Mouse (Mus musculus) adrenal gland, adult 2 months (tissue): ENCODE measurements around the gene Ddr1. TPM values are rescaled to one million over a fixed set of nuclear protein-coding genes. Genes with fewer than 3 reads are reported as not detected.
A peak's percentile ranks its signal among the peaks of the same experiment; 100 is the strongest.

Experiments used
- DNase-seq: peaks from one replicate; pipeline ENCODE4 v3.0.0; 2021
- polyA plus RNA-seq: library from polyadenylated mRNA; depleted of rRNA; stranded (reverse); fragments of >200 nt; gene quantifications from 2 replicates; pipeline ENCODE4 v1.2.3, GENCODE M21; 2012; rRNA removed
- total RNA-seq, 2 experiments: library from RNA; stranded (reverse); gene quantifications; 2 replicates each; pipeline ENCODE4 v1.2.3; 2021

Gene Ddr1
- total and polyA plus RNA-seq, 3 experiments, result 30.0 to 58.8 (median 58.0) TPM

DNA sequence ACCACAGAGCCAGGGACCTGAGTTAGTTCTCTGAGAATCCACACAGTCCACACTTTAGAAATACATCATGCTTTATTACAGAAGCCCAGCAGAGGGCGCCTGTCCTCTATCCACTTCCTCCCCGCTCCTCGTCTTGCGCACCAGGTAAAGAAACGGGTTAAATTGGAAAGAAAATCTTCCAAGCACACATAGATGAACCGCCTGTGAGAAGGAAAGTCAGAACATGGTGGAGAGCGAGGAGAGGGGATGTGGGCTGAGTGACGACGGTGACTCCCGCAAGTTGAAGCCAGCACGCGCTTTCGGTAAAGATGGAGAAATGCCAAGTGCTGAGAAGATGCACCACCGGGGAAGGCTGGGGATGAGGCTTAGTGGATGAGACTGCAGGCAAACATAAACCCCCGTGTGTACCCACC is 68.7 kb downstream of the Ddr1 start:
- peak; percentile 72 for DNase-seq

DNA sequence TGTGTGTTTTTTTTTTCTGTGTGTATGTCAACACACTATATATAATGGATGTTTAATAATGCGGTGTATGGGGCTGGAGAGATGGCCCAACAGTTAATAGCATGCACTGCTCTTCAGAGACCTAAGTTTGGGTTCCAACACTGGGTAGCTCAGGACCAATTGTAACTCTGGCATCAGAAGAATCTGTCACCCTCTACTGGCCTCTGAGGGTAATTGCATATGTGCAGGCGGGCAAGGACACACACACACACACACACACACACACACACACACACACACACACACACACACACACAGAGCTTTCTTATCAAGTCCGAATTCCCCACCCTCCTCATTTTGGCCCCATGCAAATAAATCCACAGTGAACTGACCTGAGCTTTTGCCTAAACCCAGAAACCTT is 69.2 kb downstream of the Ddr1 start:
- DNase-seq, result no peak

GRCm38 (mm10) chr17:35633992-35634391 is 70.4 kb downstream of the Ddr1 start:
- DNase-seq, result no peak

Other genes with a start within 250 kb of the Ddr1 start
- 10 to 100 TPM in 1 of 2 experiments, 1 to 10 TPM in 1; 3.0 to 11.9 TPM for gene H2-Q10, start 234.5 kb downstream of the Ddr1 start, total RNA-seq
- gene H2-Q10, start 234.5 kb downstream of the Ddr1 start, polyA plus RNA-seq, result 37.5 and 46.4 TPM in 2 replicates
- not detected for gene Pou5f1, start 198.6 kb downstream of the Ddr1 start, total RNA-seq
- gene Pou5f1, start 198.6 kb downstream of the Ddr1 start, polyA plus RNA-seq, result not detected in 2 replicates
- 1 to 10 TPM; 4.6 to 5.0 TPM for gene Tcf19, start 187.8 kb downstream of the Ddr1 start, total RNA-seq
- gene Tcf19, start 187.8 kb downstream of the Ddr1 start, polyA plus RNA-seq, result 7.6 and 9.5 TPM in 2 replicates
- 1 to 10 TPM; 6.2 to 8.0 TPM for gene Cchcr1, start 187.5 kb downstream of the Ddr1 start, total RNA-seq
- 2.9 and 3.9 TPM in 2 replicates for gene Cchcr1, start 187.5 kb downstream of the Ddr1 start, polyA plus RNA-seq
- gene Psors1c2, start 171.4 kb downstream of the Ddr1 start, total RNA-seq, result not detected
- gene Psors1c2, start 171.4 kb downstream of the Ddr1 start, polyA plus RNA-seq, result not detected in 2 replicates
- gene Cdsn, start 152.5 kb downstream of the Ddr1 start, total RNA-seq, result under 1 TPM; 0.20 to 0.62 TPM
- gene Cdsn, start 152.5 kb downstream of the Ddr1 start, polyA plus RNA-seq, result 7.3 and 7.4 TPM in 2 replicates
- not detected for gene 2300002M23Rik, start 137.2 kb downstream of the Ddr1 start, total RNA-seq
- not detected in 2 replicates for gene 2300002M23Rik, start 137.2 kb downstream of the Ddr1 start, polyA plus RNA-seq
- not detected for gene Sfta2, start 103.1 kb downstream of the Ddr1 start, total RNA-seq
- gene Sfta2, start 103.1 kb downstream of the Ddr1 start, polyA plus RNA-seq, result not detected in 2 replicates
- gene Gm9573, start 78.0 kb downstream of the Ddr1 start, total RNA-seq, result not detected
- not detected in 2 replicates for gene Gm9573, start 78.0 kb downstream of the Ddr1 start, polyA plus RNA-seq
- gene Mucl3, start 60.9 kb downstream of the Ddr1 start, total RNA-seq, result not detected
- 0.18 TPM in 1 of 2 replicates, not detected in the other for gene Mucl3, start 60.9 kb downstream of the Ddr1 start, polyA plus RNA-seq
- 10 to 100 TPM; 36.4 to 38.6 TPM for gene Vars2, start 37.0 kb downstream of the Ddr1 start, total RNA-seq
- gene Vars2, start 37.0 kb downstream of the Ddr1 start, polyA plus RNA-seq, result 75.5 and 77.3 TPM in 2 replicates
- 10 to 100 TPM; 18.6 to 25.3 TPM for gene Gtf2h4, start 30.9 kb downstream of the Ddr1 start, total RNA-seq
- gene Gtf2h4, start 30.9 kb downstream of the Ddr1 start, polyA plus RNA-seq, result 22.5 and 23.4 TPM in 2 replicates
- gene Ier3, start 117.1 kb upstream of the Ddr1 start, total RNA-seq, result 10 to 100 TPM in 1 of 2 experiments, 1 to 10 TPM in 1; 9.6 to 13.8 TPM
- gene Ier3, start 117.1 kb upstream of the Ddr1 start, polyA plus RNA-seq, result 17.1 and 17.6 TPM in 2 replicates
- 10 to 100 TPM; 59.0 to 74.4 TPM for gene Flot1, start 118.6 kb upstream of the Ddr1 start, total RNA-seq
- gene Flot1, start 118.6 kb upstream of the Ddr1 start, polyA plus RNA-seq, result 61.0 and 66.2 TPM in 2 replicates
- 100 to 1,000 TPM; 152 to 198 TPM for gene Tubb5, start 133.7 kb upstream of the Ddr1 start, total RNA-seq
- 137 and 156 TPM in 2 replicates for gene Tubb5, start 133.7 kb upstream of the Ddr1 start, polyA plus RNA-seq
- 10 to 100 TPM; 15.4 to 20.8 TPM for gene Mdc1, start 136.9 kb upstream of the Ddr1 start, total RNA-seq
- 3.6 and 5.9 TPM in 2 replicates for gene Mdc1, start 136.9 kb upstream of the Ddr1 start, polyA plus RNA-seq
- 1 to 10 TPM; 3.3 to 4.8 TPM for gene Nrm, start 156.7 kb upstream of the Ddr1 start, total RNA-seq
- 9.3 and 11.7 TPM in 2 replicates for gene Nrm, start 156.7 kb upstream of the Ddr1 start, polyA plus RNA-seq
- 10 to 100 TPM; 27.3 to 42.6 TPM for gene Ppp1r18, start 161.0 kb upstream of the Ddr1 start, total RNA-seq
- 37.3 and 45.3 TPM in 2 replicates for gene Ppp1r18, start 161.0 kb upstream of the Ddr1 start, polyA plus RNA-seq
- 10 to 100 TPM; 40.5 to 46.2 TPM for gene Dhx16, start 175.2 kb upstream of the Ddr1 start, total RNA-seq
- 42.6 and 46.1 TPM in 2 replicates for gene Dhx16, start 175.2 kb upstream of the Ddr1 start, polyA plus RNA-seq
- gene 2310061I04Rik, start 192.8 kb upstream of the Ddr1 start, total RNA-seq, result 10 to 100 TPM; 51.6 to 52.6 TPM
- gene 2310061I04Rik, start 192.8 kb upstream of the Ddr1 start, polyA plus RNA-seq, result 112 and 122 TPM in 2 replicates
- gene Atat1, start 205.5 kb upstream of the Ddr1 start, total RNA-seq, result 10 to 100 TPM; 27.4 to 40.0 TPM
- gene Atat1, start 205.5 kb upstream of the Ddr1 start, polyA plus RNA-seq, result 128 and 145 TPM in 2 replicates
- 100 to 1,000 TPM; 111 to 114 TPM for gene Mrps18b, start 211.8 kb upstream of the Ddr1 start, total RNA-seq
- 91.6 and 101 TPM in 2 replicates for gene Mrps18b, start 211.8 kb upstream of the Ddr1 start, polyA plus RNA-seq
- gene Ppp1r10, start 211.8 kb upstream of the Ddr1 start, total RNA-seq, result 100 to 1,000 TPM in 1 of 2 experiments, 10 to 100 TPM in 1; 64.6 to 140 TPM
- gene Ppp1r10, start 211.8 kb upstream of the Ddr1 start, polyA plus RNA-seq, result 24.7 and 32.8 TPM in 2 replicates